Mouse (Mus musculus) E14TG2a.4 (cell line): ENCODE results near the gene Sugt1.

Experiments used
- CTCF ChIP-seq: conservative IDR thresholded peaks from 2 replicates; pipeline ENCODE4 v1.5.1; 2014; ENCODE audit warnings: low read length
- POU5F1 ChIP-seq: IDR thresholded peaks from 2 replicates; pipeline ENCODE4 v1.6.1; 2014; ENCODE audit warnings: low read length, borderline replicate concordance

DNA sequence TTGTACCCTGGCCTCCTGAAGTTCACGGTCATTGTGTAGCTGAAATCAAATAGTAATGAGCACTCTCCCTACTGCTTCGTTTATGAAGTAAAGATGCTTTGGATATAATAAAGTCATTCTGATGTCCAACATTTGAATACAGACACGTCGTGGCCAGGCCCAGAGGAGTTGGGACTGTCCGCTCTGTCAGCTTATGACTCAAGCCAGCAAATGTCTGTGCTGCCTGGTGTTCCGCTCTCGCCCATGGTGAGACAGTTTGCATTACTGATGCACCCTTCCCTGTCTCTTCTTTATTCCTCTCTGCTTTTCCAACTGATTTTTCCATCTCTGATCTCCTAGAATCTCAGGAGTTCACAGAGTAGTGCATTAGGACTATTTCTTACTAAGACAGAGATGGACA is 32.3 kb downstream of the Sugt1 start:
- no peak for TF ChIP-seq CTCF
- TF ChIP-seq POU5F1 = no peak
